Mouse (Mus musculus) spleen, embryonic (tissue): ENCODE measurements around the gene Ezh1.

ENCODE experiments used
- CTCF ChIA-PET: fragments of 350-600 bp; sonication (Branson Sonifier 250); formaldehyde crosslinking; loops from one replicate; lab custom pipeline; 2022; lab: Charles Lee

Ezh1 gene

DNA sequence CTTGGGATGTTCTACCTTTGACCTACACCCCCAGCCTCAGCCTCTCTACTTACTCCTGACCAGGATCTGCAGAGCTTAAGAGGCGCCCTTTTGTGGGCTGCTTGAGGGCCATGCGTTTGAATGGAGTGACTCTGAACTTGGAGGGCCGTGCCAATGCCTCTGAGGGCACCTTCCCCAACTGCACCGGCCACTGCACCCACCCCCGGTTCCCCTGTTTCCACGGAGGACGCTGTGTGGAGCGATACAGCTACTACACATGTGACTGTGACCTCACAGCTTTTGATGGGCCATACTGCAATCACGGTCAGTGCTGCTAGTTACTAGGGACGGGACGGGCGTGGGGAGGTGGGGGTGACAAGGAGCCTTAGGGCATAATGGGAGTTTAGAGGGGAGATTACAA lies 41.3 kb downstream of the Ezh1 start:
- CTCF ChIA-PET = interaction anchor here (0.7 kb wide), 1 partner anchor 23 kb away, joined by 3 read pairs; no protein-coding TSS in a partner anchor

GRCm38 (mm10) chr11:101182771-101183517 lies 43.3 kb downstream of the Ezh1 start:
- CTCF ChIA-PET = no interaction called here

- CTCF ChIA-PET = interaction anchor here (0.5 to 0.9 kb wide), 3 partner anchors 40 to 123 kb away, joined by 3 to 4 read pairs (median 3); no protein-coding TSS in a partner anchor
Measured at GRCm38 (mm10) chr11:101181961-101182360, 44.3 kb downstream of the Ezh1 start.

DNA sequence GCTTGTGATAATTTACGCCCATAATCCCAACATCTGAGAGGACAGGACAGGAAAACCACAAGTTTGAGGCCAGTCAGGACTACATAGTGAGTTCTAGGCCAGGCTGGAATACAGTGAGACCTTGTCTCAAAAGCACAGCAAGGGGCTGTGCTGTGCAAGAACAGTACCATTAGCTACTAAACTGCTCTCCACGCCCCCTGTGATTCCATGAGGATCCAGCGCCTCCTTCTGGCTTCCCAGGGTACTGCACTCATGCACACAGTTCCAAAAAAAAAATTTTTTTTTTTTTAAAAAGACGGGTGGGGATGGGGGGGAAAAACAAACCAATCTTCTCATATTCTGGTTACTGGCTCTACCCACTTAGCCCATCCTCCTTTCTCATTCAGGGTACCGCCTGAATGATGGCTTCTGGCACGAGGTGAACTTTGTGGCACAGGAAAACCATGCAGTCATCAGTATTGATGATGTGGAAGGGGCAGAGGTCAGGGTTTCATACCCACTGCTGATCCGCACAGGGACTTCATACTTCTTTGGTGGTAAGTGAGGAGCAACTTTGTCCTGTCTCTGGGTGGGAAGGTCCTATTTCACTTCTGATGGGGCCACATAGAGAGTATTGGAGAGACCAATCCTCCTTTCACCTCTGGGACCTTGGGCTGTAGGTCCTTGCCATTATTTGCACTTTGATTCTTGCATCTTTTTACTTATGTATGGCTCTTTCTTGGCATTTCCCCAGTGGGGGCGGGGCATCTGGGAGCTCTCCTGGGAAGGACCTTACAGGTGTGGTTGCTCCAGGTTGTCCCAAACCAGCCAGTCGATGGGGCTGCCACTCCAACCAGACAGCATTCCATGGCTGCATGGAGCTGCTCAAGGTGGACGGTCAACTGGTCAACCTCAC lies 45.2 kb downstream of the Ezh1 start:
- CTCF ChIA-PET = interaction anchor here (0.5 to 0.9 kb wide), 5 partner anchors 47 to 161 kb away, joined by 3 to 7 read pairs (median 4); no protein-coding TSS in a partner anchor

DNA sequence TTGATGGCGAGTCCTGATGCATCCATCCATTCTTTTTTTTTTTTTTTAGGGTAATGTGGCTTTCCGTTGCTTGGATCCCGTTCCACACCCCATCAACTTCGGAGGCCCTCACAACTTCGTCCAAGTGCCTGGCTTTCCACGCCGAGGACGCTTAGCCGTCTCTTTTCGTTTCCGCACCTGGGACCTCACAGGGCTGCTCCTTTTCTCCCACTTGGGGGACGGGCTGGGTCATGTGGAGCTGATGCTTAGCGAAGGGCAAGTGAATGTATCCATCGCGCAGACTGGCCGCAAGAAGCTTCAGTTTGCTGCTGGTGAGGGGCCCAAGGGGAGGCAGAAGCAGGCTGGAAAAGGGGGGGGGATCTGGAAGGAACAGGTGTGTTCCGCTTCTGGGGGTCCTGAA lies 46.0 kb downstream of the Ezh1 start:
- CTCF ChIA-PET = interaction anchor here (0.5 to 0.7 kb wide), 4 partner anchors 26 to 162 kb away, joined by 3 to 12 read pairs (median 6); no protein-coding TSS in a partner anchor

GRCm38 (mm10) chr11:101179306-101179705 lies 47.0 kb downstream of the Ezh1 start:
- CTCF ChIA-PET = interaction anchor here (0.7 kb wide), 1 partner anchor 18 kb away, joined by 7 read pairs; no protein-coding TSS in a partner anchor

DNA sequence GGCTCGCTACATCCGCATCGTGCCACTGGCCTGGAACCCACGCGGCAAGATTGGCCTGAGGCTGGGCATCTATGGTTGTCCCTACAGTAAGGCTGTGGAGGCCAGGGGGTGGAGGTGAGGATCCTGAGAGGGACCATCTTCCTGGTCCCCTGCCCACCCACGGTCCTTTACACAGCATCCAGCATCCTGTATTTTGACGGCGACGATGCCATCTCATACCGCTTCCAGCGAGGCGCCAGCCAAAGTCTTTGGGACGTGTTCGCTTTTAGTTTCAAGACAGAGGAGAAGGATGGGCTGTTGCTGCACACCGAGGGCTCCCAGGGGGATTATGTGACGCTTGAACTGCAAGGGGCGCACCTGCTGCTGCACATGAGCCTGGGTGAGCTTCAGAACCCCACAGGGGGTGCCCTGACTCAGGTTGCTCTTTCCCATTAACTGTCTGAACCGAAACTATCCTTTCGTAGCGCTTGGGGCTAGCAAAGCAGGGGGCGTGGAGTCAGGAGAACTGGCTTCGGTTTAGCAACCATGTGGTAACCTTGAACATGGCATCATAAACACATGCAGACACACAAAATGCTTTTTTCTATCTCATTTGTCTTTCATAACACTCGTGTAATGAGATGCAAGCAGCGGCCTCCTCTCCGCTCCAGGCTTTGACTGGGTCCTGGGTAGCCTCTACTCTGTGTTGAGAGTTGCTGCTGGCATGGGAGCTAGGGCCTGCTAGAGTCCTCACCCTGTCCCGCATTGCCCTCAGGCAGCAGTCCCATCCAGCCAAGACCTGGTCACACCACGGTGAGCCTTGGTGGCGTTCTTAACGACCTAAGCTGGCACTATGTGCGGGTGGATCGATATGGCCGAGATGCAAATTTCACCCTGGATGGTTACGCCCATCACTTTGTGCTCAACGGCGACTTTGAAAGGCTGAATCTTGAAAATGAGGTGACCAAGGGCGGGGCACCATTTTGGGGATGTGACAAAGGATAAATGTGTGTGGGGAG lies 47.9 kb downstream of the Ezh1 start:
- CTCF ChIA-PET = interaction anchor here (1.0 to 1.1 kb wide), 2 partner anchors 22 to 109 kb away, joined by 4 read pairs; partner anchors contain the start of genes Naglu and Tubg2

DNA sequence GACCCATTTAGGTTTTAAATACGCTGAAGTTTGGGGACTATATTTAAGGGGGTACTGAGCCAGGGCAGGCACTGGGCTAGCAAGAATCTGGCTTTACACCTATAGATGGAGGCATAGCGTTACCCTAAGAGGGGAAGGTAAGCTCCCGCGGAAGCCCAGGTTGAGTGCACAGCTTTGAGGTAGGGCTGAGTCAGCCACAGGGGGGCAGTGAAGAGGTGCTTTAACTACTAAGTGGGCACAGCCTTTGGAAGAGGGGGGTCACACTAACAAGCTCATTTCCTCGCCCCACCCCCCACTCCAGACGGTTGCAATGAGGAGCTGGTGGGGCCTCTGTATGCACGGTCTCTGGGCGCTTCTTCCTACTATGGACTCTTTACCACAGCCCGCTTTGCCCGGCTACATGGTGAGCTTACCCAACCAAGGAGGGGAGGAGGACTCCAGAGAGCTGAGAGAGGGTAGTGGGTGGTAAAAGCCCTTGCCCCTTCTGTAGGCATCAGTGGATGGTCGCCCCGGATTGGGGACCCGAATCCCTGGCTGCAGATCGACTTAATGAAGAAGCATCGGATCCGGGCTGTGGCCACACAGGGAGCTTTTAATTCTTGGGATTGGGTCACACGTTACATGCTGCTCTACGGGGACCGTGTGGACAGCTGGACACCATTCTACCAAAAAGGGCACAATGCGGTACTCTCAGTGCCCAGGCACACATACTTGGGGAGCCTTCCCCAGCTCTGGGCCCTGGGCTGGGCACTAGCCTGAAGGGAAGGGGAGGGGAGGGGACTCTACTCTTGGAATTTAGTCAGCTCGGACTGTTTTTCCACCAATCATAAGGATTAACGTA lies 49.1 kb downstream of the Ezh1 start:
- CTCF ChIA-PET = interaction anchor here (0.6 to 2.6 kb wide), 5 partner anchors 21 to 621 kb away, joined by 3 to 15 read pairs (median 4); partner anchors contain the start of genes Naglu, Psmc3ip and Tubg2

DNA sequence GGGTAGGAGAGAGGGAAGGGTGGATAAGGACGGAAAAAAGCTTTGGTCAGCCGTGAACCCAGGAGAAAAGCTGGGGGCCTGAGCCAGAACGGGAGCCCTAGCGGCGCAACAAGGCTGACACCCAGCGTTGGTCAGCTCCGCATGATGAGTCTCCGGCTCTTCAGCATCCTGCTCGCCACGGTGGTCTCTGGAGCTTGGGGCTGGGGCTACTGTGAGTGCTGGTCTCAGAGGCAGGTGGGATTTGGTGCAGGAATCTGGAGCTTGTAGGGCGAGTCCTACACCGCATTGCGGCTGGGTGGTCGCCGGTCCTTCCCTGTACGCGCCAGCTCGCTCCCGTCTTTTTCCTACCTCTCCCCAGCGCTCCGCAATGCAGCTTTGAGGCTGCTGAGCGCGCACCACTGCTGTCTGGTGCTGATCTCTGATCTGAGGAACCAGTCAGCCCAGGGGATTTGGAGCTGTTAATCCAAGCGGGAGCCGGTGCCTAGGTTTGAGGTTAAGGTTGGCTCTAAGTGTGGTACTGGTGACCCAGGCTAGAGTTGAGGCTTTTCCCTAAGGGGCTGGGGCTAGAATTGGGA lies 50.1 kb downstream of the Ezh1 start:
- CTCF ChIA-PET = interaction anchor here (0.5 to 2.6 kb wide), 6 partner anchors 12 to 785 kb away, joined by 3 to 15 read pairs (median 5); partner anchors contain the start of genes Psmc3ip and Rab5c

DNA sequence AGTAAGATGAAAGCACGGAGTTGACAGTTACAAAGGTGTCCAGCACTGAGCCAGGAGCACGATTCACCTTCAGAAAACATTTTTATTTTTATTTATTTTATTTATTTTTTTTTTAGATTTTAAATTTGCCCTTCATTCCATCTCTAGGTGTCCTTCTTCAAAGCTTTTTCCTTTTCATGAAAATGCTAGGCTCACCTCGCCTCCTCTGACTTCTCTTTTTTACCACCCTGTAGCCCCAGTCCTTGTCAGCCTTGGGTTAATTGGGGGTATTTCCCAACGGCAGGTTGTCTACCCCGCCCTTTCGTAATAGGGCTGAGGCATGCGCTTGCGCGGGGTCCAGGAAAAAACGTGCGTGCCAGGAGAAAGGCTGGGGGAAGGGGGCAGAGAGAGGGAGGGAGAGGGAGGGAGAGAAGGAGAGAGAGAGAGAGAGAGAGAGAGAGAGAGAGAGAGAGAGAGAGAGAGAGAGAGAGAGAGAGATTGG lies 50.6 kb downstream of the Ezh1 start:
- CTCF ChIA-PET = interaction anchor here (0.7 to 2.6 kb wide), 5 partner anchors 12 to 785 kb away, joined by 3 to 15 read pairs (median 6); partner anchors contain the start of genes Psmc3ip and Rab5c

DNA sequence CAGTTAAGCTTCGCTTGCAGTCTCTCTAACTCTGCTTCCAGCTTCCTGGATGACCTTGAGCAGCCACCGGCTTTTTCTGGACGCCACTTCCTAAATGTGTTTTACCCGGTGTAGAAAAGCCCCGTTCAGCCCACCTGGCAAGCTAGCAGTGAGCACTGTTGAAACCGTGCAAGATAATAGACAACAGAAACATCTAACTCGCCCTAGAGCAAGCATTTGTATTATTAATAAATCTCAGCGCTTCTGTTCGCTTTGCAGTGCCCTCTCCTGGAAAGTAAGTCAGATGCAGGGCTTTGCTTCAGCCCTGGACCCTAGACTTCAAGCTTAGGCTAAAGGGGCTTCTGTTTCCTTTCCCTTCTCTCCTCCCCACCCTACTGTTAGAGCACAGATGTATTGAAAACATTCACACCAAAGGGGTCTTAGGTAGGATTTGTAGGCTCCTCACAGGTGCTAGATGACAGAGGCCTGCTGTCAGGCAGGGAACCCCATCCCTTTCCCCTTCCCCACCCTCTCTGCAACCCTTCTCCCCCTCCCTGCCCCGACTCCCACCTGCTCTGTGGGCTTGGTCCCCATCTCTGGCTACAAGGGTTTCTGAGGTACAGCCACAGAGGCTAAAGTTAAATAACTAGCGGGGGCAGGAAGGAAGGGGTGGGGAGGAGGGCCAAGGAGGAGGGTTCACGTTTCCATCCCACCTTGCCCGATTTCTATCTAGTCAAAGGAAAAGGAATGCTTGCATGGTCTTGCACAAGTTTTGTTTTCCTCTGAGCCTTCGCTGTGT lies 51.2 kb downstream of the Ezh1 start, which contains the start of gene Ccr10:
Ccr10 (minus strand) TSS at position 593 of the 778 bp plus-strand sequence.
- CTCF ChIA-PET = interaction anchor here (0.5 to 2.6 kb wide), 4 partner anchors 36 to 521 kb away, joined by 3 to 15 read pairs (median 4); partner anchors contain the start of gene Psmc3ip

GRCm38 (mm10) chr11:101174389-101174745 lies 51.9 kb downstream of the Ezh1 start:
- CTCF ChIA-PET = interaction anchor here (0.5 to 0.7 kb wide), 3 partner anchors 35 to 521 kb away, joined by 3 to 4 read pairs (median 3); no protein-coding TSS in a partner anchor

DNA sequence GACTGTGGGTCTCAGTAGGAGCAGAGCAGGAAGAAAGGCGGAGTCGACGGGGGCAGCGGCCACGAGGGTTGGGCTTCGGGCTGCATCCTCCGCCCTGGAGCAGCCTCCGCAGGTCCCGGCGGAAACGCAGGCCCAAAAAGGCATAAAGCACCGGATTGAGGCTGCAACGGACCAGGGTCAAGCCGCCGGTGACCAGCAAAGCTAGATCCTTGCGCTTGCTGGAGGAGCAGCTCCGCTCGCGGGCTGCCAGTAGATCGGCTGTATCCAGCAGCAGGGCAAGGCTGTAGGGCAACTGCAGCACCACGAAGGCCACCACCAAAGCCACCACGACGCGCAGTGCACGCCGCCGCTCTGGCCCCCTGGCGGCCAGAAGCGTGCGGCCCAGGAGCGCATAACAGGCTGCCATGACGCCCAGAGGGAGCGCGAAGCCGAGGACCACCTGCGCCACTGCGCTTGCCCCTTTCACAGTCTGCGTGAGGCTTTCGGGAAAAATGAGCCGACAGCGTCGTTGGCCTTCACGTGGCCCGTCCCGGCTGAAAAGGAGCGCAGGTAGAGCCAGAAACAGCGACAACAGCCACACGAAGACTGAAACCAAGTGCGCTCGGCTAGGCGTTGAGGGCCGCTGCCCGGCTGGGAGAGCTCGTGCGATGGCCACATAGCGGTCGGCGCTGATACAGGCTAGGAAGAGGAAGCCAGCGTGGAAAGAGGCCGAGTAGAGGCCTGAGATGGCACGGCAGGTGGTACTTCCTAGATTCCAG lies 52.5 kb downstream of the Ezh1 start:
- CTCF ChIA-PET = interaction anchor here (0.5 to 1.0 kb wide), 3 partner anchors 35 to 520 kb away, joined by 3 to 4 read pairs (median 3); no protein-coding TSS in a partner anchor

GRCm38 (mm10) chr11:101173112-101173511 lies 53.2 kb downstream of the Ezh1 start:
- CTCF ChIA-PET = interaction anchor here (1.0 kb wide), 1 partner anchor 78 kb away, joined by 3 read pairs; no protein-coding TSS in a partner anchor

- CTCF ChIA-PET = interaction anchor here (0.6 kb wide), 1 partner anchor 321 kb away, joined by 3 read pairs; no protein-coding TSS in a partner anchor
Measured at GRCm38 (mm10) chr11:101172434-101172815, 53.8 kb downstream of the Ezh1 start.

GRCm38 (mm10) chr11:101171721-101172433 lies 54.4 kb downstream of the Ezh1 start:
- CTCF ChIA-PET = interaction anchor here (0.6 kb wide), 1 partner anchor 321 kb away, joined by 3 read pairs; no protein-coding TSS in a partner anchor
